ENCODE assay signal across 20 mouse cellular contexts in genomic region chr9:60586920-60587319, GRCm38 (mm10).
A peak's percentile ranks its signal among the peaks of the same experiment; 100 is the strongest.
DNase-seq lines count a peak whose midpoint lies in the region; ATAC-seq and TF ChIP-seq lines count a peak whose summit lies in the region.
"Had no signal": no experiment of that assay in that cellular context is flagged by ENCODE, and none has a peak within 500 bp of the region (broad histone marks: within the 10 kb centered on the region; RNA-seq: fewer than 3 reads in every experiment).

No protein-coding gene starts in this region.

- WGBS in forebrain, postnatal 0 days = 91% methylated on average over 3 of the region's 3 CpGs
- 89% methylated on average over 3 of the region's 3 CpGs for WGBS in forebrain, embryonic 11.5 days

- H3K9me3 ChIP-seq in forebrain, postnatal 0 days (ENCODE audit: low read length) = no peaks in the 10 kb centered on the region
- no peaks in the 10 kb centered on the region for H3K9me3 ChIP-seq in forebrain, embryonic 11.5 days (ENCODE audit: control insufficient read depth, low read length)
- H3K9me3 ChIP-seq: embryonic facial prominence, embryonic 15.5 days; heart, embryonic 10.5 days; lung, embryonic 15.5 days; midbrain, embryonic 15.5 days; neural tube, embryonic 15.5 days had no signal

- no peaks in the 10 kb centered on the region for H3K4me1 ChIP-seq in forebrain, postnatal 0 days (ENCODE audit: insufficient read depth)
- H3K4me1 ChIP-seq in forebrain, embryonic 11.5 days (replicated peaks; ENCODE audit: control insufficient read depth, insufficient read depth, low read length) = no peaks in the 10 kb centered on the region
- H3K4me1 ChIP-seq: embryonic facial prominence, embryonic 15.5 days; heart, embryonic 10.5 days; lung, embryonic 15.5 days; midbrain, embryonic 15.5 days; neural tube, embryonic 15.5 days had no signal

- no peak overlapping the region for H3K4me3 ChIP-seq in forebrain, postnatal 0 days (ENCODE audit: low read depth, low read length)
- H3K4me3 ChIP-seq in forebrain, embryonic 11.5 days (ENCODE audit: low read depth, low read length) = no peak overlapping the region
- no peak overlapping the region for H3K4me3 ChIP-seq in left cerebral cortex, adult 2 months
- H3K4me3 ChIP-seq: embryonic facial prominence, embryonic 15.5 days; heart, embryonic 10.5 days; lung, embryonic 15.5 days; midbrain, embryonic 15.5 days; neural tube, embryonic 15.5 days had no signal

- no peak overlapping the region for H3K27ac ChIP-seq in forebrain, postnatal 0 days (ENCODE audit: low read depth, low read length)
- no peak overlapping the region for H3K27ac ChIP-seq in forebrain, embryonic 11.5 days (ENCODE audit: low read depth, low read length)
- no peak overlapping the region for H3K27ac ChIP-seq in left cerebral cortex, adult 2 months
- H3K27ac ChIP-seq: embryonic facial prominence, embryonic 15.5 days; heart, embryonic 10.5 days; hindbrain, embryonic 14.5 days; lung, embryonic 15.5 days; midbrain, embryonic 15.5 days; neural tube, embryonic 15.5 days had no signal

- H3K36me3 ChIP-seq in forebrain, postnatal 0 days (ENCODE audit: insufficient read depth) = peaks cover 55% of the 10 kb centered on the region
- peaks cover 7% of the 10 kb centered on the region; the same call in 1 of the 2 replicates for H3K36me3 ChIP-seq in forebrain, embryonic 11.5 days (ENCODE audit: control insufficient read depth, insufficient read depth, low read length)

- peak; percentile 76 for TF ChIP-seq CTCF in forebrain, postnatal 0 days (IDR thresholded peaks at IDR 0.05; ENCODE audit: low read depth)
- TF ChIP-seq CTCF in left cerebral cortex, adult 2 months (IDR thresholded peaks at IDR 0.05) = peak; percentile 32

- DNase-seq in forebrain, postnatal 0 days = peak; percentile 35
- DNase-seq in forebrain, embryonic 11.5 days (ENCODE audit: low spot score) = no peak
- DNase-seq in left cerebral cortex, adult 2 months (ENCODE audit: extremely low spot score in 1 of 2, low spot score in 2 of 2) = no peak
- no peak for DNase-seq in left cerebral cortex, adult 11 months (ENCODE audit: low spot score)
- peak; percentile 11 for DNase-seq in thymus, postnatal 14 days
- no peak for DNase-seq in thymus, postnatal 10 days (ENCODE audit: low spot score in 2 of 2)
- DNase-seq in embryo, embryonic 10 days (ENCODE audit: low spot score) = no peak
- DNase-seq: adrenal gland, postnatal 10 days; cerebellum, adult 11-12 months; cerebellum, postnatal 14 days; heart, postnatal 10 days; kidney, postnatal 10 days had no signal

- ATAC-seq in forebrain, postnatal 0 days = peak; percentile 62
- no peak for ATAC-seq in forebrain, embryonic 11.5 days (replicated peaks; ENCODE audit: low FRiP score)
- ATAC-seq: intestine, embryonic 16.5 days; midbrain, embryonic 15.5 days had no signal

- intact Hi-C loops in left cerebral cortex, adult 2 months (cut with DNase I) = no loop called here

- H3K4me2 ChIP-seq in forebrain, postnatal 0 days (ENCODE audit: low read depth) = no peak overlapping the region
- H3K4me2 ChIP-seq in forebrain, embryonic 11.5 days (ENCODE audit: low read depth, low read length, severe bottlenecking) = no peak overlapping the region
- H3K4me2 ChIP-seq: embryonic facial prominence, embryonic 15.5 days; hindbrain, embryonic 14.5 days; liver, embryonic 11.5 days; lung, embryonic 15.5 days; midbrain, embryonic 15.5 days; neural tube, embryonic 15.5 days had no signal

- H3K27me3 ChIP-seq in forebrain, postnatal 0 days (ENCODE audit: insufficient read depth, low read length) = no peaks in the 10 kb centered on the region
- H3K27me3 ChIP-seq in forebrain, embryonic 11.5 days (ENCODE audit: control insufficient read depth, insufficient read depth, low read length) = no peaks in the 10 kb centered on the region
- H3K27me3 ChIP-seq: embryonic facial prominence, embryonic 15.5 days; lung, embryonic 15.5 days; midbrain, embryonic 15.5 days; neural tube, embryonic 15.5 days had no signal

- no peak overlapping the region for H3K9ac ChIP-seq in forebrain, postnatal 0 days
- no peak overlapping the region for H3K9ac ChIP-seq in forebrain, embryonic 11.5 days (ENCODE audit: low read length)
- H3K9ac ChIP-seq: embryonic facial prominence, embryonic 15.5 days; hindbrain, embryonic 14.5 days; lung, embryonic 15.5 days; midbrain, embryonic 15.5 days; neural tube, embryonic 15.5 days had no signal

Comparison
In these comparisons a context has a peak if more than half of its experiments do, and no peak if none do; other contexts are left out.
1. DNase-seq: peak in forebrain, postnatal 0 days (single experiment) and thymus, postnatal 14 days (single experiment); none in forebrain, embryonic 11.5 days (single experiment), left cerebral cortex, adult 2 months (0 of 2), left cerebral cortex, adult 11 months (single experiment), thymus, postnatal 10 days (0 of 2) and embryo, embryonic 10 days (single experiment).